Mouse (Mus musculus) C2C12 (cell line): ENCODE data around the gene Golim4. TPM values are rescaled to one million over a fixed set of nuclear protein-coding genes. Genes with fewer than 3 reads are reported as not detected.
A peak's percentile ranks its signal among the peaks of the same experiment; 100 is the strongest.

Experiments used
- H3K27me3 ChIP-seq: one replicate; pipeline ENCODE4 v1.6.1; 2011; ENCODE audit not compliant: control insufficient read depth, insufficient read depth, insufficient read length
- H3K36me3 ChIP-seq: one replicate; pipeline ENCODE4 v1.6.1; 2011; ENCODE audit not compliant: control insufficient read depth, insufficient read depth
- H3K4me3 ChIP-seq: one replicate; pipeline ENCODE4 v1.5.1; 2011; ENCODE audit warnings: mild to moderate bottlenecking, control low read depth; ENCODE audit not compliant: poor library complexity, insufficient read depth, severe bottlenecking
- H3K79me2 ChIP-seq: one replicate; pipeline ENCODE4 v1.6.1; 2011; ENCODE audit not compliant: control insufficient read depth, insufficient read depth
- H3K79me3 ChIP-seq: one replicate; pipeline ENCODE4 v1.6.1; 2011; ENCODE audit warnings: low read depth, control low read depth
- H3ac ChIP-seq: one replicate; pipeline ENCODE3; 2011; ENCODE audit warnings: low read depth; ENCODE audit not compliant: control insufficient read depth, insufficient read length
- CEBPB ChIP-seq: IDR thresholded peaks from one replicate; pipeline ENCODE4 v1.6.1; 2011; ENCODE audit warnings: low read depth, mild to moderate bottlenecking, control low read depth, moderate library complexity
- CTCF ChIP-seq: IDR thresholded peaks from one replicate; pipeline ENCODE4 v1.5.1; 2011; ENCODE audit not compliant: control insufficient read depth, insufficient read depth, insufficient read length
- FOSL1 ChIP-seq: IDR thresholded peaks from one replicate; pipeline ENCODE4 v1.8.0; 2011; ENCODE audit warnings: mild to moderate bottlenecking, low read length; ENCODE audit not compliant: poor library complexity, insufficient read depth, severe bottlenecking
- MAX ChIP-seq: IDR thresholded peaks from one replicate; pipeline ENCODE4 v1.6.1; 2011; ENCODE audit warnings: mild to moderate bottlenecking, control low read depth
- MYOD1 ChIP-seq: IDR thresholded peaks from one replicate; pipeline ENCODE4 v1.6.1; 2011; ENCODE audit warnings: low read depth; ENCODE audit not compliant: control insufficient read depth, insufficient read length
- MYOG ChIP-seq: IDR thresholded peaks from one replicate; pipeline ENCODE4 v1.6.1; 2011; ENCODE audit not compliant: control insufficient read depth, insufficient read length; ENCODE audit errors: extremely low read depth
- USF1 ChIP-seq: IDR thresholded peaks from one replicate; pipeline ENCODE4 v1.6.1; 2011; ENCODE audit warnings: low read depth, mild to moderate bottlenecking, control low read depth, moderate library complexity
- polyA plus RNA-seq: library from polyadenylated mRNA; unstranded; fragments of >200 nt; fragmentation: generic; extraction: Trizol; gene quantifications from one replicate; pipeline ENCODE4 v1.2.1, GENCODE M21; 2012; ENCODE audit warnings: missing spikeins

The Golim4 gene
- polyA plus RNA-seq, 1 experiment, result 12.0 TPM

DNA sequence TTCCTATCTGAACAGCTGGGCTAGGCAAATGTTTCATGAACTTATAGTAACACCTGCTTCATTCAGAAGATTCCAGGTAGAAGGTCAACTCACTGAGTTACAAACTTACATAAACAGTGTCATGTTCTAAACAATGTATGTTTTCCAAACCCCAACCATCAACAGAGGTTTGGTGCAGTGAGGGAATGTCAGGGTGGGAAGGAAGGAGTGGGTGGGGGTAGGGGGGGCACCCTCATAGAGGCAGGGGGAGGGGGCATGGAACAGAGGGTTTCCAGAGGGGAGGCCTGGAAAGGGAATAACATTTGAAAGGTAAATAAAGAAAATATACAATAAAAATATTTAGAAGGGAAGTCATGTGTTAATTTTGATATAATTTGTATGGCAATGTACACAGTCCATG, 46.0 kb downstream of the Golim4 start:
- no peaks in the 10 kb centered on the region for H3K79me2 ChIP-seq
- peaks cover 8% of the 10 kb centered on the region for H3K36me3 ChIP-seq
- peaks cover 2% of the 10 kb centered on the region for H3K79me3 ChIP-seq
- H3ac ChIP-seq, result no peak overlapping the region
- TF ChIP-seq MYOG, result no peak
- no peak for TF ChIP-seq FOSL1
- TF ChIP-seq MAX, result no peak
- no peak for TF ChIP-seq CEBPB
- TF ChIP-seq USF1, result no peak
- TF ChIP-seq MYOD1, result no peak
- TF ChIP-seq CTCF, result no peak
- no peaks in the 10 kb centered on the region for H3K27me3 ChIP-seq
- no peak overlapping the region for H3K4me3 ChIP-seq

DNA sequence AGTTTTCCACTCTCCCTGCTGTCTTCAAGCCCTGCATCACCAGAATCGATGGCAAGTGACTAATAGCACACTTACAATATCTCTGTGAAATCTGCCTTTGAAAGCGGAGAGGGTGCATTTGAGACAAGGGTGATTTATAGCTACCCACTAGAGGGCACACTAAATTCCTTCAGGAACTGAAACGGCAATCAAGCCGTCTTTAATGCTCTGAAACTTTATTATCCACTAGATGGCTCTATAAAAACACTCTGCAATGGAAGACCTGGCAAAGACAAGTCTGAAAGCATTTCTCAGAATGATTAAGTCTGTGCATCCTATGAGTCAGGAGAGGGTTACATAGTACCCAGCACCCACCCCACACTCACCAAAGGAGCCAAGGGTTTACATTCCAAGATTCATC, 46.5 kb downstream of the Golim4 start:
- Histone ChIP-seq H3K79me3 (peaks cover 2% of the 10 kb centered on the region), H3K4me3 (no peak overlapping the region), H3K27me3 (no peaks in the 10 kb centered on the region), H3K79me2 (no peaks in the 10 kb centered on the region), H3K36me3 (peaks cover 13% of the 10 kb centered on the region), H3ac (no peak overlapping the region)
- TF ChIP-seq CTCF (peak; percentile 28), CEBPB (no peak), FOSL1 (no peak), MYOG (no peak)

DNA sequence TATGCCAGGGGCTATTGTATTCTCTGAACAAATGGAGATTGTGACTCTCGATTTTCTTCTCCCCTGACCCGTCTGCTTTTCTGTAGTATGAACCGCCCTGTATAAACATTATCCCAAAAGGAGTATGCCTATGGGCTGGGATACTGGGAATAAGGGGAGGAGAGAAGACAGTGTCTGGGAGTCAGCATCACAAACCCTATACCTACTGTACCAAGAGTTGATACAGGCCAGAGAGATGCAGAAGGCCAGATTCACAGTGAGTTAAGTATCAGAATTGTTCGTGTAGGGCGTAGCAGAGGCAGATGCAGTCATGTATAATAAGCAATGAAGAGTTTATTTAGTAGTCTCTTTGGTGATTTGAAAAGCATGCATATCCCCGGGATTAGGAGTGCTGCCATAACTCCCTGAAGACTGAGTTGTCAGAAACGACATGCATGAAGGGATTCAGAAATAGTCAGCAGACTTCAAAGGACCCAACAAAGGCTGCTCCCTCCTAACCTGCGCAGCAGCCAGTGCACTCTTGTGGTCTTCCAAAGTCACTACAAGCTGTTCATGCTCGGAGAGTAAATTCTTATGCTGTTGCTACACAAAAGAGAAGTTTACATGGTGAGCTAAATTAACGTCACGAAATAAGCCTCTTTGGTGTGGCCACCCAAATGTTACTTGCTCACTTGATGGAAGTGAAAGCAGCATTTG, 54.7 kb downstream of the Golim4 start:
- TF ChIP-seq MYOD1, result no peak
- TF ChIP-seq CEBPB, result no peak
- no peaks in the 10 kb centered on the region for H3K79me3 ChIP-seq
- H3K4me3 ChIP-seq, result no peak overlapping the region
- H3K79me2 ChIP-seq, result no peaks in the 10 kb centered on the region
- peaks cover 38% of the 10 kb centered on the region for H3K36me3 ChIP-seq
- no peaks in the 10 kb centered on the region for H3K27me3 ChIP-seq
- no peak overlapping the region for H3ac ChIP-seq

DNA sequence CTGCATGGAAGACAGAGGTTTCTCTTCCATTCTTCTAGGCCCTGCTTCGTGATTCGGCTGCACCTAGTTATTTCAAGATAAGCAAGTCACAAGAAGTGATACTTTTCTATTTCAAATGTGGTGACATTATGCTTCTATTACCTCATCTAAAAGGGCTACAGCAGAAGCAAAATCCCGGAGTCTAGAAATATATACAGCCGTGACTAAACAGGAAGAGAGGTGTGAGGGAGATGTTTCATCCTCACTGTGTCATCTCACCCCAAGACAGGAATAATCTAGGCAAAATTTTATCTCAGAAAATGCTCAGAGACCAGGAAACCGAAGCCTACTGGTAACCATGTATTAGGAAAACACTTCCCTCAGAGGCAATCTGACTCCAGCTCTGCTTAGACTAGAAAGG, 61.7 kb downstream of the Golim4 start:
- TF ChIP-seq MYOD1, result no peak
- TF ChIP-seq CEBPB, result no peak
- no peak for TF ChIP-seq MYOG
- no peak for TF ChIP-seq FOSL1
- TF ChIP-seq USF1, result no peak
- no peak for TF ChIP-seq CTCF
- no peak for TF ChIP-seq MAX
- H3K79me2 ChIP-seq, result no peaks in the 10 kb centered on the region
- no peak overlapping the region for H3ac ChIP-seq
- no peaks in the 10 kb centered on the region for H3K79me3 ChIP-seq
- no peak overlapping the region for H3K4me3 ChIP-seq
- no peaks in the 10 kb centered on the region for H3K27me3 ChIP-seq
- peaks cover 33% of the 10 kb centered on the region for H3K36me3 ChIP-seq

DNA sequence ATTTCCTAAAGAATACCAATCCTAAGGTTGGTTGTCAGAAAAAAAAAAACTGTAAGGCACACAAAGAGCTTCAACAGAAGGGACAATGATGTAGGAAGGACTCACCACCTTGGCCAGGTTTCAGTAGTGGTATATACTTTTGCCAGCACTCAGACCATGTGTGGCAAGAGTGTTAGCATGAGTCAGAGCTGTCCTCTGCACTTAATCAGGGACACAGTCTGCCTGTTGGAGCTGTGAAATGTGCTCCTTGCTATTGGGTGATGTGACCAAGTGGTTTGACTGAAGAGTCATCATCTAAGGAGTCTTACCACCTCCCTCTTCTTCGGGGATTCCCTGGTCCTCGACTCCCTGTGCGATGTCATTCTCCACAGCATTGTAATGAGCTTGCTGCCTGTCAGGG, 65.2 kb downstream of the Golim4 start:
- no peak overlapping the region for H3K4me3 ChIP-seq
- H3K27me3 ChIP-seq, result no peaks in the 10 kb centered on the region
- no peaks in the 10 kb centered on the region for H3K79me2 ChIP-seq
- no peaks in the 10 kb centered on the region for H3K79me3 ChIP-seq
- no peak for TF ChIP-seq FOSL1
- TF ChIP-seq MYOG, result no peak
- TF ChIP-seq MAX, result no peak
- no peak for TF ChIP-seq CTCF
- TF ChIP-seq USF1, result no peak
- TF ChIP-seq MYOD1, result no peak
- TF ChIP-seq CEBPB, result no peak
- peaks cover 36% of the 10 kb centered on the region for H3K36me3 ChIP-seq
- H3ac ChIP-seq, result no peak overlapping the region

DNA sequence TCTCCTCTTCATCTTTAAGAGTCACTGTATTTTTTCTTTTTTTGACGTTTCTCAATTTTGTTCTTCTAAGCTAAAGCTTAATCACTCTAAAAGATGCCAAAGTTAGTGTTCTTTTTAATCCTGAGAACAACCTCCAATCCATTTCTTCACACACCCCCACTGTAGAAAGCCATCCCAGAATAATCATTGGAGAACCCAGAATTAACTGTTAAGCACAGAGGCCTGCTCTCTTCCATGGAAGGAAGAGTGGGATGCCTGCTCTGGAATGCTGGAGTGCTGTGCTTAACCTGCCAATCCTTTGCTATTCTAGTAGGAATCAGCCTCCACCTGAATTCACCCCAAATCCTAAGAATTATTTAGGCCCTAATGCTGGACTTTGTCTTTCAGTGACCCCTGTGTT, 67.4 kb downstream of the Golim4 start:
- Histone ChIP-seq H3K79me3 (no peaks in the 10 kb centered on the region), H3K36me3 (peaks cover 46% of the 10 kb centered on the region), H3K4me3 (no peak overlapping the region), H3ac (no peak overlapping the region), H3K27me3 (no peaks in the 10 kb centered on the region), H3K79me2 (no peaks in the 10 kb centered on the region)
- TF ChIP-seq FOSL1 (no peak), MAX (no peak), MYOG (no peak), CEBPB (no peak), USF1 (no peak), CTCF (no peak), MYOD1 (no peak)
